ENCODE assay signal across 8 mouse cellular contexts in genomic region chr12:16893656-16894395, GRCm38 (mm10). TPM values are rescaled to one million over a fixed set of nuclear protein-coding genes. Genes with fewer than 3 reads are reported as not detected.
DNase-seq lines count a peak whose midpoint lies in the region; ATAC-seq lines count a peak whose summit lies in the region.

No protein-coding gene starts in this region.

- peak overlapping the region; percentile 88 for H3K4me2 ChIP-seq in midbrain, embryonic 14.5 days (ENCODE audit: low read length)

- no peaks in the 10 kb centered on the region for H3K9me3 ChIP-seq in forebrain, embryonic 10.5 days
- H3K9me3 ChIP-seq in limb, embryonic 10.5 days (replicated peaks), result no peaks in the 10 kb centered on the region
- H3K9me3 ChIP-seq in midbrain, embryonic 14.5 days (ENCODE audit: control insufficient read depth, low read length), result no peaks in the 10 kb centered on the region

- WGBS in forebrain, embryonic 10.5 days, result 4% methylated on average over 18 of the region's 18 CpGs
- WGBS in limb, embryonic 10.5 days, result 3% methylated on average over 18 of the region's 18 CpGs
- 5% methylated on average over 18 of the region's 18 CpGs for WGBS in midbrain, embryonic 14.5 days

- peaks cover 46% of the 10 kb centered on the region for H3K4me1 ChIP-seq in forebrain, embryonic 10.5 days
- H3K4me1 ChIP-seq in limb, embryonic 10.5 days, result peaks cover 34% of the 10 kb centered on the region
- peaks cover 21% of the 10 kb centered on the region for H3K4me1 ChIP-seq in midbrain, embryonic 14.5 days (ENCODE audit: control insufficient read depth, insufficient read depth, low read length)

- H3K36me3 ChIP-seq in forebrain, embryonic 10.5 days (replicated peaks), result no peaks in the 10 kb centered on the region
- no peaks in the 10 kb centered on the region for H3K36me3 ChIP-seq in limb, embryonic 10.5 days
- no peaks in the 10 kb centered on the region for H3K36me3 ChIP-seq in midbrain, embryonic 14.5 days (ENCODE audit: control insufficient read depth, insufficient read depth, low read length)

- DNase-seq in urinary bladder, postnatal 25 days (ENCODE audit: low spot score), result peak; percentile 24
- no peak for DNase-seq in urinary bladder, adult 2 months (ENCODE audit: low spot score)
- DNase-seq in forebrain, embryonic 10.5 days (ENCODE audit: extremely low spot score, low spot score), result no peak
- no peak for DNase-seq in limb, embryonic 10.5 days (ENCODE audit: low spot score)
- peak; percentile 26 for DNase-seq in midbrain, embryonic 14.5 days
- DNase-seq in cerebellum, adult 9-10 months, result no peak
- no peak for DNase-seq in adrenal gland, postnatal 4 days (ENCODE audit: low spot score in 2 of 2)
- DNase-seq in right cerebral cortex, adult 2 months (ENCODE audit: low spot score in 2 of 2), result no peak

- no peaks in the 10 kb centered on the region for H3K27me3 ChIP-seq in forebrain, embryonic 10.5 days (ENCODE audit: poor library complexity, severe bottlenecking)
- H3K27me3 ChIP-seq in limb, embryonic 10.5 days (ENCODE audit: low read depth, poor library complexity, severe bottlenecking), result no peaks in the 10 kb centered on the region
- no peaks in the 10 kb centered on the region for H3K27me3 ChIP-seq in midbrain, embryonic 14.5 days (ENCODE audit: control insufficient read depth, insufficient read depth, low read length)

- ATAC-seq in midbrain, embryonic 14.5 days (ENCODE audit: low FRiP score, low TSS enrichment), result no peak

- H3K4me3 ChIP-seq in forebrain, embryonic 10.5 days, result peak overlapping the region; percentile 81
- peak overlapping the region; percentile 97 for H3K4me3 ChIP-seq in limb, embryonic 10.5 days
- peak overlapping the region; percentile 89 for H3K4me3 ChIP-seq in midbrain, embryonic 14.5 days (replicated peaks; ENCODE audit: low read depth, low read length)

- H3K9ac ChIP-seq in midbrain, embryonic 14.5 days (replicated peaks; ENCODE audit: low read length), result peak overlapping the region; percentile 88

- H3K27ac ChIP-seq in forebrain, embryonic 10.5 days, result peak overlapping the region; percentile 98
- H3K27ac ChIP-seq in limb, embryonic 10.5 days, result peak overlapping the region; percentile 96
- H3K27ac ChIP-seq in midbrain, embryonic 14.5 days (replicated peaks; ENCODE audit: low read depth, low read length), result peak overlapping the region; percentile 92

RNA-seq across cellular contexts. Expression of gene Rock2, which starts 0.9 kb away (rescaled TPM):
- 42.1 and 52.0 TPM in 2 replicates for polyA plus RNA-seq in urinary bladder, adult 2 months (2012; rRNA removed)
- 10.5 and 11.5 TPM in 2 replicates for polyA plus RNA-seq in forebrain, embryonic 10.5 days (2016; fragmentation: Nextera tagmentation; extraction: Ambion mirVana)
- polyA plus RNA-seq in limb, embryonic 10.5 days (2016; fragmentation: Nextera tagmentation; extraction: Ambion mirVana), result 10.1 and 12.5 TPM in 2 replicates
- 17.2 and 17.8 TPM in 2 replicates for polyA plus RNA-seq in midbrain, embryonic 14.5 days (2014; fragmentation: Nextera tagmentation; extraction: Ambion mirVana)
- total RNA-seq in adrenal gland, postnatal 4 days (2021), result 10 to 100 TPM; 73.9 to 79.7 TPM

Comparison
In these comparisons a context has a peak if more than half of its experiments do, and no peak if none do; other contexts are left out.
1. DNase-seq: peak in urinary bladder, postnatal 25 days (single experiment) and midbrain, embryonic 14.5 days (single experiment); none in urinary bladder, adult 2 months (single experiment), forebrain, embryonic 10.5 days (single experiment), limb, embryonic 10.5 days (single experiment), cerebellum, adult 9-10 months (single experiment), adrenal gland, postnatal 4 days (0 of 2) and right cerebral cortex, adult 2 months (0 of 2).
2. Peak in every context shown above with its lines, with median percentiles within 50 percentile points of each other: H3K27ac ChIP-seq and H3K4me3 ChIP-seq.